8 mouse cellular contexts compared by ENCODE assay signal in genomic region chr6:136449270-136449692, GRCm38 (mm10). TPM values are rescaled to one million over a fixed set of nuclear protein-coding genes. Genes with fewer than 3 reads are reported as not detected.
DNase-seq lines count a peak whose midpoint lies in the region; ATAC-seq and TF ChIP-seq lines count a peak whose summit lies in the region.

No protein-coding gene starts in this region.

- H3K9me3 ChIP-seq in intestine, embryonic 15.5 days = no peaks in the 10 kb centered on the region

- 0 out of 2 replicates have a peak overlapping the region, but pooled peaks have one; percentile 24 for H3K27ac ChIP-seq in gastrocnemius, adult 2 months
- H3K27ac ChIP-seq in intestine, embryonic 15.5 days = no peak overlapping the region

- H3K27me3 ChIP-seq in intestine, embryonic 15.5 days (replicated peaks) = no peaks in the 10 kb centered on the region

- TF ChIP-seq CTCF in gastrocnemius, adult 2 months (IDR thresholded peaks at IDR 0.05) = no peak

- intact Hi-C loops in gastrocnemius, adult 2 months (cut with DNase I) = no loop called here
- intact Hi-C loops in gastrocnemius, postnatal 36 days (cut with DNase I) = no loop called here
- intact Hi-C loops in left cerebral cortex, postnatal 4 days (cut with DNase I) = no loop called here

- H3K4me2 ChIP-seq in intestine, embryonic 15.5 days (replicated peaks) = no peak overlapping the region

- 43% methylated on average over 9 of the region's 9 CpGs for WGBS in intestine, embryonic 15.5 days

- peak; percentile 43 for DNase-seq in gastrocnemius, adult 2 months
- no peak for DNase-seq in gastrocnemius, postnatal 36 days
- peak; percentile 26 to 34 for DNase-seq in frontal cortex, postnatal 10 days (ENCODE audit: low spot score in 2 of 2)
- DNase-seq in left cerebral cortex, postnatal 4 days = peak; percentile 25
- peak; percentile 45 for DNase-seq in thymus, postnatal 0 days (ENCODE audit: low spot score)

- H3K9ac ChIP-seq in intestine, embryonic 15.5 days = no peak overlapping the region

- no peak overlapping the region for H3K4me3 ChIP-seq in gastrocnemius, adult 2 months
- H3K4me3 ChIP-seq in intestine, embryonic 15.5 days (replicated peaks) = no peak overlapping the region

- no peaks in the 10 kb centered on the region for H3K36me3 ChIP-seq in intestine, embryonic 15.5 days

- ATAC-seq in intestine, embryonic 15.5 days = peak; percentile 74
- ATAC-seq in megakaryocyte progenitor cell, adult 5-6 weeks (replicated peaks; ENCODE audit: poor library complexity) = peak; percentile 85
- no peak for ATAC-seq in cerebellum, adult (ENCODE audit: insufficient number of reproducible peaks, low FRiP score, low TSS enrichment)

- 0 out of 2 replicates have a peak, but pooled peaks cover 3% of the 10 kb centered on the region for H3K4me1 ChIP-seq in intestine, embryonic 15.5 days (replicated peaks)

RNA-seq across cellular contexts. Expression of gene E330021D16Rik, which starts 33.9 kb away (rescaled TPM):
- total RNA-seq in gastrocnemius, adult 2 months (2021) = not detected
- total RNA-seq in gastrocnemius, postnatal 36 days (2021) = not detected
- polyA plus RNA-seq in intestine, embryonic 15.5 days (2015; fragmentation: Nextera tagmentation; extraction: Ambion mirVana) = 0.19 TPM in 1 of 2 replicates, not detected in the other
- not detected for total RNA-seq in left cerebral cortex, postnatal 4 days (2021)
- not detected in 2 replicates for total RNA-seq in megakaryocyte progenitor cell, adult 5-6 weeks (2015)
- total RNA-seq in megakaryocyte progenitor cell, adult 5-6 weeks (2017) = not detected in 2 replicates
- 0.08 and 0.13 TPM in 2 replicates for polyA plus RNA-seq in thymus, postnatal 0 days (2015; fragmentation: Nextera tagmentation; extraction: Ambion mirVana)

RNA-seq across cellular contexts. Expression of gene Atf7ip, which starts 56.7 kb away (rescaled TPM):
- total RNA-seq in gastrocnemius, adult 2 months (2021) = 10 to 100 TPM; 43.4 to 46.9 TPM
- total RNA-seq in gastrocnemius, postnatal 36 days (2021) = 10 to 100 TPM; 31.6 to 41.6 TPM
- polyA plus RNA-seq in intestine, embryonic 15.5 days (2015; fragmentation: Nextera tagmentation; extraction: Ambion mirVana) = 24.1 and 25.4 TPM in 2 replicates
- total RNA-seq in left cerebral cortex, postnatal 4 days (2021) = 100 to 1,000 TPM; 142 TPM
- total RNA-seq in megakaryocyte progenitor cell, adult 5-6 weeks (2015) = 83.1 and 106 TPM in 2 replicates
- 30.1 and 39.4 TPM in 2 replicates for total RNA-seq in megakaryocyte progenitor cell, adult 5-6 weeks (2017)
- polyA plus RNA-seq in thymus, postnatal 0 days (2015; fragmentation: Nextera tagmentation; extraction: Ambion mirVana) = 26.5 and 28.5 TPM in 2 replicates

Comparison
In these comparisons a context has a peak if more than half of its experiments do, and no peak if none do; other contexts are left out.
1. DNase-seq: peak in gastrocnemius, adult 2 months (single experiment), frontal cortex, postnatal 10 days (2 of 2), left cerebral cortex, postnatal 4 days (single experiment) and thymus, postnatal 0 days (single experiment); none in gastrocnemius, postnatal 36 days (0 of 2).